Mouse (Mus musculus) liver, adult 2 months (tissue): Measurements from ENCODE around the gene Tardbp.

ENCODE experiments used
- CTCF ChIP-seq: fragments of 200-500 bp; IDR thresholded peaks from 2 replicates; pipeline ENCODE4 v1.5.1; 2011; ENCODE audit warnings: low read depth, low read length, control low read depth
- POLR2A ChIP-seq: fragments of 200-500 bp; IDR thresholded peaks from 2 replicates; pipeline ENCODE4 v1.6.1; 2011; ENCODE audit warnings: low read length, control low read depth; ENCODE audit not compliant: insufficient read depth; ENCODE audit errors: extremely low read depth

DNA sequence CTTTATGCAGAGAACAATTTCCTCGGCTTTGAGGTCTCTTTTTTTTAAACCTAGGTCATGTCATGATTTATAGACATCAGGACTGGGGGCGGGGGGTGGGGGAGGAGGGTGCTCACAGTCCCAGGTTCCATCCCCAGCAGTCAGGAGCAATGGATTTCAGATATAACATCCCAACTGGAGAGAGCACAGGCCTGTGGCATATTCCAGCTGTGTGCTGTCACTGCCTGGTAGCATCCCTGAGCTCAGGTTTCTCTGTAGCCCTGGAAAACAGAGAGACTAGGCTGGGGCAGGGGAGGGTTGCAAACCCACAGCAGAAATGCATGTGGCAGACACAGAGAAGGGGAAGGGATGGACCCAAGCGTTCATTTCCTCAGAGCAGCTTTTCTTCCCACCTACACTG is 33.4 kb upstream of the Tardbp start:
- TF ChIP-seq CTCF (no peak), POLR2A (no peak)
